ENCODE assay signal across 18 mouse cellular contexts in the genomic region with DNA sequence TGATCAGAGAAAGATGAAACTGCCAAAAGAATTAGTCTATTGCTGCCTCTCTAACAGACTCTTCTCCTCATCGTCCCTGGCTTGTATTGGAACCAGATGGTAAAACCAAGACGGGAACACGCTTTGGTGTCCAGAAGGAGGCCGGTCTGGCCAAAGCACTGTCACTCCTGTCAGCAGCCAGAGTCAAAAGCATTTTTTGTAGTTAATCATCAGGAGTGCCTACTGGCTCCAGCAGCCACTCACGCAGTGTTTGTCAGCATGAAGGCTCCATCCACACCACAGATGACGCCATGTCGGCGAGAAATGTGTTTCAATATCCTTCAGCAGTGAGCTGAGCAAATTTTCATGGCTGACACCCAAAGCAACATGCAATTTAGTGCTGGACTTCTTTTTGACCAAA.
A peak's percentile ranks its signal among the peaks of the same experiment; 100 is the strongest.
DNase-seq lines count a peak whose midpoint lies in the region; ATAC-seq and TF ChIP-seq lines count a peak whose summit lies in the region.
"Had no signal": no experiment of that assay in that cellular context is flagged by ENCODE, and none has a peak within 500 bp of the region (broad histone marks: within the 10 kb centered on the region; RNA-seq: fewer than 3 reads in every experiment).

No protein-coding gene starts in this region.

- H3K27ac ChIP-seq in hindbrain, embryonic 15.5 days (replicated peaks) = no peak overlapping the region
- H3K27ac ChIP-seq in hindbrain, embryonic 12.5 days = no peak overlapping the region
- H3K27ac ChIP-seq in forebrain, postnatal 0 days (ENCODE audit: low read depth, low read length) = peak overlapping the region; percentile 64
- H3K27ac ChIP-seq: embryonic facial prominence, embryonic 12.5 days; limb, embryonic 15.5 days; neural tube, embryonic 15.5 days had no signal

- H3K4me2 ChIP-seq in hindbrain, embryonic 15.5 days = no peak overlapping the region
- H3K4me2 ChIP-seq in hindbrain, embryonic 12.5 days (replicated peaks) = no peak overlapping the region
- no peak overlapping the region; the same call in 1 of the 2 replicates for H3K4me2 ChIP-seq in forebrain, postnatal 0 days (ENCODE audit: low read depth)
- H3K4me2 ChIP-seq: embryonic facial prominence, embryonic 12.5 days; heart, embryonic 12.5 days; limb, embryonic 15.5 days; neural tube, embryonic 15.5 days had no signal

- no peaks in the 10 kb centered on the region for H3K27me3 ChIP-seq in hindbrain, embryonic 15.5 days
- no peaks in the 10 kb centered on the region for H3K27me3 ChIP-seq in hindbrain, embryonic 12.5 days
- no peaks in the 10 kb centered on the region for H3K27me3 ChIP-seq in forebrain, postnatal 0 days (ENCODE audit: insufficient read depth, low read length)
- H3K27me3 ChIP-seq: embryonic facial prominence, embryonic 12.5 days; heart, embryonic 12.5 days; limb, embryonic 15.5 days; neural tube, embryonic 15.5 days had no signal

- TF ChIP-seq CTCF in forebrain, postnatal 0 days (IDR thresholded peaks at IDR 0.05; ENCODE audit: low read depth) = no peak

- H3K9me3 ChIP-seq in hindbrain, embryonic 15.5 days = no peaks in the 10 kb centered on the region
- H3K9me3 ChIP-seq in hindbrain, embryonic 12.5 days (replicated peaks) = no peaks in the 10 kb centered on the region
- H3K9me3 ChIP-seq in forebrain, postnatal 0 days (ENCODE audit: low read length) = no peaks in the 10 kb centered on the region
- H3K9me3 ChIP-seq: embryonic facial prominence, embryonic 12.5 days; heart, embryonic 12.5 days; limb, embryonic 15.5 days; neural tube, embryonic 15.5 days had no signal

- H3K36me3 ChIP-seq in hindbrain, embryonic 15.5 days = no peaks in the 10 kb centered on the region
- no peaks in the 10 kb centered on the region for H3K36me3 ChIP-seq in hindbrain, embryonic 12.5 days
- H3K36me3 ChIP-seq in forebrain, postnatal 0 days (ENCODE audit: insufficient read depth) = no peaks in the 10 kb centered on the region
- H3K36me3 ChIP-seq: embryonic facial prominence, embryonic 12.5 days; heart, embryonic 12.5 days; limb, embryonic 15.5 days; neural tube, embryonic 15.5 days had no signal

- H3K9ac ChIP-seq in hindbrain, embryonic 15.5 days = no peak overlapping the region
- no peak overlapping the region for H3K9ac ChIP-seq in hindbrain, embryonic 12.5 days
- no peak overlapping the region for H3K9ac ChIP-seq in forebrain, postnatal 0 days
- H3K9ac ChIP-seq: embryonic facial prominence, embryonic 12.5 days; heart, embryonic 12.5 days; limb, embryonic 15.5 days; liver, postnatal 0 days; neural tube, embryonic 15.5 days had no signal

- H3K4me3 ChIP-seq in hindbrain, embryonic 15.5 days = no peak overlapping the region
- no peak overlapping the region for H3K4me3 ChIP-seq in hindbrain, embryonic 12.5 days
- H3K4me3 ChIP-seq in forebrain, postnatal 0 days (ENCODE audit: low read depth, low read length) = no peak overlapping the region
- H3K4me3 ChIP-seq: embryonic facial prominence, embryonic 12.5 days; heart, embryonic 12.5 days; limb, embryonic 15.5 days; neural tube, embryonic 15.5 days had no signal

- peak; percentile 29 for DNase-seq in right cerebral cortex, postnatal 4 days
- DNase-seq in right cerebral cortex, postnatal 36 days (ENCODE audit: low spot score in 2 of 2) = no peak
- peak; percentile 82 for DNase-seq in forebrain, postnatal 0 days
- DNase-seq in ovary, adult 18-20 months (ENCODE audit: low spot score) = no peak
- DNase-seq in urinary bladder, adult 18-20 months (ENCODE audit: low spot score in 2 of 2) = no peak
- DNase-seq: adrenal gland, adult 8-10 months; gastrocnemius, postnatal 25 days; kidney, adult 11 months; kidney, postnatal 10 days; liver, postnatal 0 days; thymus, adult 18-20 months had no signal

- no peaks in the 10 kb centered on the region for H3K4me1 ChIP-seq in hindbrain, embryonic 15.5 days (replicated peaks)
- H3K4me1 ChIP-seq in hindbrain, embryonic 12.5 days = peaks cover 2% of the 10 kb centered on the region; the same call in 1 of the 2 replicates
- peaks cover 20% of the 10 kb centered on the region for H3K4me1 ChIP-seq in forebrain, postnatal 0 days (ENCODE audit: insufficient read depth)
- H3K4me1 ChIP-seq: embryonic facial prominence, embryonic 12.5 days; heart, embryonic 12.5 days; limb, embryonic 15.5 days; neural tube, embryonic 15.5 days had no signal

- ATAC-seq in hindbrain, embryonic 15.5 days (ENCODE audit: low FRiP score, low read depth) = peak; percentile 73
- no peak for ATAC-seq in hindbrain, embryonic 12.5 days (ENCODE audit: low FRiP score)
- peak; percentile 87 for ATAC-seq in forebrain, postnatal 0 days
- ATAC-seq: CD4-positive, CD25-positive, alpha-beta regulatory T cell, adult 4 months; liver, postnatal 0 days had no signal

- WGBS in hindbrain, embryonic 15.5 days = 70% methylated on average over 8 of the region's 8 CpGs
- 75% methylated on average over 8 of the region's 8 CpGs for WGBS in hindbrain, embryonic 12.5 days
- 46% methylated on average over 8 of the region's 8 CpGs for WGBS in forebrain, postnatal 0 days

Comparison
In these comparisons a context has a peak if more than half of its experiments do, and no peak if none do; other contexts are left out.
1. DNase-seq: peak in right cerebral cortex, postnatal 4 days (single experiment) and forebrain, postnatal 0 days (single experiment); none in right cerebral cortex, postnatal 36 days (0 of 2), ovary, adult 18-20 months (single experiment) and urinary bladder, adult 18-20 months (0 of 2).